Mouse (Mus musculus) ES-Bruce4 (cell line): Measurements from ENCODE around the gene Stk16.

Source experiments
- CTCF ChIP-seq: IDR thresholded peaks from one replicate; pipeline ENCODE4 v1.8.1; 2011; ENCODE audit warnings: low read depth, low read length
- EP300 ChIP-seq: IDR thresholded peaks from 2 replicates; pipeline ENCODE4 v1.6.1; 2011; ENCODE audit warnings: low read depth, low read length; ENCODE audit not compliant: insufficient read depth
- POLR2A ChIP-seq: IDR thresholded peaks from one replicate; pipeline ENCODE4 v1.8.1; 2011; ENCODE audit warnings: low read length; ENCODE audit not compliant: insufficient read depth

DNA sequence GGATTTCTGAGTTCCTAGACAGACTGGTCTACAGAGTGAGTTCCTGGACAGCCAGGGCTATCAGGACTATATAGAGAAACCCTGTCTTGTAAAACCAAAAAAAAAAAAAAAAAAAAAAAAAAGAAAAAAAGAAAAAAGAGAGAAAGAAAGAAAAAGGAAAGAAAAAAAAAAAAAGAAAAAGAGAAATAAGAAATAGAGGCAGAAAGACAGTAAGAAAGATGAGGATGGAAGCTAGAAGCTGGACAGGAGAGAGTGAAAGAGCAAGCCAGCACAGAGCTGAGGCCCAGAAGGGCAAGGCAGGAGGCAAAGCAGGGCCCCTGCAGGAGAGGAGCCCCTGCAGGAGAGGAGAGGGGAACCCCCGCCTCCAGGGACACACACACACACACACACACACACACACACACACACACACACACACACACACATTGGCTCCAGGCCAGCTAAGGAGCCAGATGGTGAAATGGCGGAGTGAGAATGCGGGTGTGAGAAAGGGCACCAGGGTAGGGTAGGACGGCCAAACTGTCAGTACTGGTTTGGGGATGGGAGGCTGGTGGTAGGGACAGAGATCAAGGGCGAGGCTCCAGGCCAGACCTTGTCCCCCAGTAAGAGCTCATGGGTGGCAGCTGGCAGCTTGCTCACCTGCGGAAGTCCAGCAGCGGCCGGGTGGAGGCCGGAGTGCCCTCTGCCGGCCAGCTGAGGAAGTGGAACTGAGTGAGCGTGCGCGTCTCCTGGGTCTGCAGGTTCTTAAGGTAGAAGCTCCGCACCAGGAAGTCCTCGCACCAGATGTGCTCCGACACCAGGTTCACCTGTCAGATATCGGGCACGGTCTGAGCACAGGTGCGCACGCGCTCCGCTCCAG is 40.7 kb downstream of the Stk16 start:
- TF ChIP-seq CTCF, result peak; percentile 89
- TF ChIP-seq EP300, result no peak
- no peak for TF ChIP-seq POLR2A
